Mouse (Mus musculus): ENCODE results near the gene Utp11.
"Not testable (repeated sequence)": the region's sequence is repeated elsewhere in the genome, so short reads cannot be mapped to it uniquely, and the experiment has no call there.

Utp11 gene

DNA sequence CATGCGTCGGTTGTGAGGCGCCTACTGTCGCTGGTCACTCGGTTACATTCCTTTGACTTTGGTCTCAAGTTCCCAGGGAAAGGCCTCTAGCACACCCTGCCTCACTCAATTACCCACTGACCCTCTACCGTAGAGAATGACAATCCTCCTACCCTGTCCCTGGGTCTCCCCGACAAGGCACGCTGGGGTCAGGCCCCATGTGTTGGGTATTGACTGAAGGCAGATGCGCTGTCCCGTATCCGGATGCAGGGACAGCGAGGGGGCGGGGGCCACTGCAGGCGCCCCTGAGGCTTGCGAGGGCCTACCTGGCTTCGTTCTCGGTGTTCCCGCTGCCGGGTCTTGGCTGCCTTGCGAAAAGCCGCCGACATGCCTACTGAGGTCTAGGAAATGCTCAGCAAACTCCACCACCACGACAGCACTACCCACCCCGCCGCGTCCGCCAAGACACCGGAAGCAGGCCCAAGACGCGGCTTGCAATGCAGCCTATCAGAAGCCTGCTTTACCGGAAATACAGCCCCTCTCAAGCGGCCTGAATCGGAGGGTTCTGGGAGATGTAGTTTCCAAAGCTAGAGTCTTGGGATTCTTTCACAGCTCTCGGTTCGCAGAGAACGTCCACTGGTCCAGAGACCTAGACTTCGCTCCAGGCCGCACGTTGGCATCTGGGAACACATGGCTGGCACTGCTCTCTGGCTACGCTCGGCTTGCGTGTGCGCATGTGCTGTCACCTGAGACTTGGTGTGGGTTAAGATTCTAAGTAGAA is at the start of gene Utp11:
Gene Utp11, minus strand, starts transcription at position 466 of the 760 bp plus-strand sequence.
- peak; percentile 80 to 84 for DNase-seq (ENCODE audit: low spot score in 2 of 2)

DNA sequence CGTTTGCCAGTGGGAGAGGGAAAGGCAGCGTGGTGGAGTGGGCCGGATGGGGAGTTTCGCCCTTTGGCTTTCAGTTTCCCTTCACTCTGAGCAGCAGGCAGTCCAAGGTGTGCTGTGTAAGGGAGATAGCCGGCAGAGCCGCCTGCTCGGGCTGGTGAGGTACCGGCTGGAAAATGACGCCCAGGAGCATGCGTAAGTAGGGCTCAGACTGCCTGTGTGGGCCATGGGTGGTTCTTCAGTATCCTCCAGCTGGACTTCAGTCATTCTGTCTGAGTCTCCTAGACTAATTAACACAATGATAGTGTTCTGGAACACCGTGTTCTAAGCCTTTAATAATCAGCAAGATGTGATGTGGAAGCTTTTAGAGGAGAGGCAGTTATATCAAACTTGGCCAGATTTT is 49.4 kb upstream of the Utp11 start:
- DNase-seq (ENCODE audit: low spot score in 2 of 2) = no peak

GRCm38 (mm10) chr4:124741376-124742343 is 48.3 kb upstream of the Utp11 start, which contains the start of gene Inpp5b:
TSS of gene Inpp5b (plus strand) at chr4:124741850.
- peak; percentile 59 to 63 for DNase-seq (ENCODE audit: low spot score in 2 of 2)

DNA sequence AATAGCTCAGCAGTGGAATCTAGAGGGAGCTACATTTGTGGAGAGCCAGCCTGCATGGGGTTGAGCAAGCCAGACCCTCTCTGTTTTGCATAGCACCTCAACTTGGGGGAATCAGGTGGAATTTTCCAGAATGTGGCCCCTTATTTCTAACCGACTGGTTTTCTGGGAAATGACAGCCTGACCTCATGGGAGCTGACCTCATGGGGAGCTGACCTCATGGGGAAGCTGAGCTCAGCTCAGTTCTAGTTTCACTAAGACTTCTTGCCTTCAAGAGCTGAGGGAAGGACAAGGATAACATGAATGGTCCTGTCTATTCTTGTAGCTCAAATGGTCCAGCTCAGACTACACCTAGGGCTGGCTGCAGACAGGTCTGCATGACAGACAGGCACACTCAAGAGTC is 45.4 kb upstream of the Utp11 start:
- DNase-seq (ENCODE audit: low spot score in 2 of 2) = no peak

DNA sequence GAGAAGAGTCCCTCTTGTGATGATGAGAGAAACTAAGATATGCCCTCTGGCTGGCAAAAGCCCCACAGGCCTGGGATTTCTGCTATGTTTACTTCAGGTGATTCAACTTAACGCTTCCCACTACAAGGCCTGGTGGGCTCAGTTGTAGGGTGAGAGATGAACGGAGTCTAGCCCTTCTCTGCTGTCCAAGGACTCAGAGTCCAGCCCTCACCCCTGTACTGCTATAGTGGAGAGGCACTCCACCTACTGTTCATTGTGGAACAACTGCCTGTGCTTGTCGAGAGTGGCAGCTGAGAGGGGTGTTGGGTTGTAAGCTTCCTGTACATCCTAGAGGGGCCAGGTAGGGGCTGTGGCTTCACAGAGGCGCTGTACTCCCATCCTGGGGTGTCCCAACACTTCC is 44.6 kb upstream of the Utp11 start:
- no peak for DNase-seq (ENCODE audit: low spot score in 2 of 2)

GRCm38 (mm10) chr4:124737486-124737885 is 44.1 kb upstream of the Utp11 start:
- no peak for DNase-seq (ENCODE audit: low spot score in 2 of 2)

- DNase-seq (ENCODE audit: low spot score in 2 of 2) = no peak
Observed at GRCm38 (mm10) chr4:124736952-124737351, 43.6 kb upstream of the Utp11 start.

- DNase-seq (ENCODE audit: low spot score in 2 of 2) = no peak
Observed at GRCm38 (mm10) chr4:124726121-124726520, 32.7 kb upstream of the Utp11 start.

GRCm38 (mm10) chr4:124719101-124719500 is 25.7 kb upstream of the Utp11 start:
- DNase-seq (ENCODE audit: low spot score in 2 of 2) = no peak

GRCm38 (mm10) chr4:124714545-124715481 is 21.4 kb upstream of the Utp11 start, which contains the start of gene Sf3a3:
TSS of gene Sf3a3 (plus strand) at chr4:124714776.
- peak; percentile 93 to 95 for DNase-seq (ENCODE audit: low spot score in 2 of 2)

- DNase-seq (ENCODE audit: low spot score in 2 of 2) = not testable (repeated sequence)
Observed at GRCm38 (mm10) chr4:124713850-124714249, 20.4 kb upstream of the Utp11 start.

GRCm38 (mm10) chr4:124712618-124713017 is 19.2 kb upstream of the Utp11 start:
- DNase-seq (ENCODE audit: low spot score in 2 of 2) = no peak

GRCm38 (mm10) chr4:124710776-124711291 is 17.4 kb upstream of the Utp11 start:
- peak in 1 of 2 experiments; percentile 51 for DNase-seq (ENCODE audit: low spot score in 2 of 2)

GRCm38 (mm10) chr4:124709961-124710446 is 16.6 kb upstream of the Utp11 start:
- DNase-seq (ENCODE audit: low spot score in 2 of 2) = no peak

DNA sequence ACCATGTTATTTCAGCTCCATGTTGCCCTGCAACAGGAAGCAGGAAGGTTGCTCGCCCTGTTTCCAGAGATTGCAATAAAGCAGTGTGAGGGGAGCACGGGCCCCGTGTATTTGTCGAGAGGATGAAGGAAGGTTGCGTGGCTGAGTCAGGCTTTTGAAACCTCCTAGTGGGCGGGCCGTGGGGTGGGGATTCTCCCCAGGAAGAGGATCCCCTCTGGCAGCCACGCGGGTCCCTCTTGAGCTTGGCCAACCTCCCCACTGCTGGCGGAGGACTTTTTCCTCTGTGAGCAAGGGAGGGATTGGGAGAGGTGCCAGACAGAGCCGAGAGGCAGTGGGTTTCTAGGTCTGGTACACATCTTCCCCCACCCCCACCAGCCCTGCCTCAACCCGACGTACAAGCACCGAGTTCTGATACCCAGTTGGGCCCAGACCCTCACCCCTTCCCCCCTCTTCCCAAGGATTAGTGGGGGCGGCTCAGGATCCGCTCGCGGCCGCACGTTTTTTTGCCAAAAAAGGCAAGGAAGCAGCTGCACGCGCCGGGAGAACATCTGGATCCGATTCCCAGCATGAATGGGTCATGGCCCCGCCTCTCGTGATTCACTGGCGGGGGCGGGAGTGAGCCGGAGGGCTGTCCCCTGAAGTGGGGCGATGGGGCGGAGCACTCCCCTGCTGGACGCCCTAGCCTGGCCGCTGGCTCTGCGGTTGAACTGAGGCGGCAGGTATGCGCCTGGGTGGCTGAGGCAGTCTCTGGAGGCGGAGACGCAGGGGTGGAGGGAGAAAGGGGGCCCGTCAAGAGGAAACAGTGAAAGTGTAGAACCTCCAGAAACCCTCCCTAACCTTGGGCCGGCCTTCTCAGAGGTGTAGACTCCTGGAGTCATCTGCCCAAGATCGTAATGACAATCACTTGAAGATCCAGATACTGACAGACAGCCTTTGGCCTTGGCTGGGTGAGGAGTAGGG is 15.4 kb upstream of the Utp11 start:
- DNase-seq (ENCODE audit: low spot score in 2 of 2) = peak; percentile 57 to 65

- not testable (repeated sequence) for DNase-seq (ENCODE audit: low spot score in 2 of 2)
Observed at GRCm38 (mm10) chr4:124708200-124708517, 14.8 kb upstream of the Utp11 start.

GRCm38 (mm10) chr4:124707381-124708199 is 14.2 kb upstream of the Utp11 start:
- peak in 1 of 2 experiments; percentile 29 for DNase-seq (ENCODE audit: low spot score in 2 of 2)

DNA sequence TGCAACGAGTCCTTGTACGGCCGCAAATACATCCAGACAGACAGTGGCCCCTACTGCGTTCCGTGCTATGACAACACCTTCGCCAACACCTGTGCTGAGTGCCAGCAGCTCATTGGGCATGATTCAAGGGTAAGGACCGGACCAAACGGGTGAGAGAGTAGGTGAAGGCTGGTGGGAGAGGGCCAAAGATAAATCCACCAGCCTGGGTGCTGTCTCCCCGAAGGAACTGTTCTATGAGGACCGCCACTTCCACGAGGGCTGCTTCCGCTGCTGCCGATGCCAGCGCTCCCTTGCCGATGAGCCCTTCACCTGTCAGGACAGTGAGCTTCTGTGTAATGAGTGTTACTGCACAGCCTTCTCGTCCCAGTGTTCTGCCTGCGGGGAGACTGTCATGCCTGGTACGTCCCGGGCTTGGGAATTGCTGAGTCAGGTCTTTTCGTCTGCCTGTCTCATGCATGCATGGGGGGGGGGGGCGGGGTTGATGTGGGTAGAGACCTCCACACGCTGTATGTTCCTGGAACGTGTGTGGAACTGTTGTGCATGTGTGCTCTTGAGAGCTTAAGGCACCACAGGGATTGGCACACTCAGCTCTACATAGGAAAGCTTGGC is 12.4 kb upstream of the Utp11 start:
- DNase-seq (ENCODE audit: low spot score in 2 of 2) = no peak

Data from thymus, postnatal 10 days (tissue).